Mouse (Mus musculus) bone marrow, adult 2 months (tissue): ENCODE data around the gene Tmem174. TPM values are rescaled to one million over a fixed set of nuclear protein-coding genes. Genes with fewer than 3 reads are reported as not detected.

Experiments
- H3K27ac ChIP-seq: fragments of 200-500 bp; 2 replicates; pipeline ENCODE4 v1.5.1; 2012; ENCODE audit warnings: low read depth, mild to moderate bottlenecking, control low read depth, inconsistent platforms, low read length; ENCODE audit not compliant: control insufficient read depth, poor library complexity, insufficient read depth
- H3K4me1 ChIP-seq: fragments of 200-500 bp; 2 replicates; pipeline ENCODE4 v1.6.1; 2011; ENCODE audit warnings: low read length; ENCODE audit not compliant: control insufficient read depth, insufficient read depth
- H3K4me3 ChIP-seq: fragments of 200-500 bp; replicated peaks from 2 replicates; pipeline ENCODE3; 2011; ENCODE audit warnings: mild to moderate bottlenecking, low read depth, low read length, control low read depth; ENCODE audit not compliant: control insufficient read depth
- CTCF ChIP-seq: fragments of 200-500 bp; IDR thresholded peaks from 2 replicates; pipeline ENCODE4 v1.5.1; 2011; ENCODE audit warnings: low read length, control low read depth; ENCODE audit not compliant: control insufficient read depth, insufficient read depth
- POLR2A ChIP-seq: fragments of 200-500 bp; IDR thresholded peaks from 2 replicates; pipeline ENCODE4 v1.6.1; 2011; ENCODE audit warnings: low read depth, mild to moderate bottlenecking, control low read depth, low read length, borderline replicate concordance; ENCODE audit not compliant: control insufficient read depth
- WGBS: fragments of 180-500 bp; shearing (Covaris S2); methylation state at CpG from one replicate; pipeline ENCODE4 v1.1.7; 2018; 5-methylcytosine and 5-hydroxymethylcytosine counted together
- polyA plus RNA-seq: library from polyadenylated mRNA; stranded (reverse); fragments of >200 nt; gene quantifications from 2 replicates; pipeline ENCODE4 v1.2.4, GENCODE M21; 2011; ENCODE audit warnings: low replicate concordance; ENCODE audit not compliant: missing spikeins, insufficient read depth, insufficient read length

Tmem174 gene
- polyA plus RNA-seq, 1 experiment = 1.1 TPM

GRCm38 (mm10) chr13:98667316-98667715 is 30.1 kb upstream of the Tmem174 start:
- Histone ChIP-seq H3K27ac (no peak overlapping the region), H3K4me1 (no peaks in the 10 kb centered on the region), H3K4me3 (no peak overlapping the region)
- TF ChIP-seq CTCF = no peak
- no peak for TF ChIP-seq POLR2A
- 81% methylated on average over 3 of the region's 3 CpGs for WGBS

GRCm38 (mm10) chr13:98665240-98665639 is 28.0 kb upstream of the Tmem174 start:
- Histone ChIP-seq H3K4me3 (no peak overlapping the region), H3K4me1 (no peaks in the 10 kb centered on the region), H3K27ac (no peak overlapping the region)
- TF ChIP-seq POLR2A (no peak), CTCF (no peak)
- 78% methylated on average over 10 of the region's 10 CpGs for WGBS

GRCm38 (mm10) chr13:98662173-98662675 is 25.0 kb upstream of the Tmem174 start:
- TF ChIP-seq CTCF = no peak
- no peak for TF ChIP-seq POLR2A
- H3K27ac ChIP-seq = no peak overlapping the region
- no peaks in the 10 kb centered on the region for H3K4me1 ChIP-seq
- no peak overlapping the region for H3K4me3 ChIP-seq
- 68% methylated on average over 4 of the region's 4 CpGs for WGBS

DNA sequence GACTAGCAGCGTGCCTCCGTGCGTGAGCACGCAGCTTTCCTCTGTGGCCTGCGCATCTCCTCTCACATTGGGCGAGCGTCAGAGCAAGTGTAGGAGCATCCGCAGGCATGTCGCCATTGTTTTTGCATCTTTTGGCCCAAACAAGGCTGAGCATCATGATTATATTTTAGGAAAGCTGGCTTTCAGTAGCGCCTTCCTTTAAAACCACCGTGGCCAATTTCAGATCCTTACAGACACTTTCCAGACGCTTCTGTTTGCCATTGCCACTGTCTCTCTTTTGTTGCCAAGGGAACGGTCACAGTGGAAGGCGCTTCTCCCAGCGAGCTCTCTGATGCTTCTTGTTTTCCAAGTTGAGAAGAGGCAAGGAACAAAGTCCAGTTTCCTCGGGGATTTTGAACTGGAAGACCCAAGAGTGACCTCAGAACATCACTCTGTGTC is 18.8 kb upstream of the Tmem174 start:
- no peak for TF ChIP-seq POLR2A

GRCm38 (mm10) chr13:98655346-98655745 is 18.1 kb upstream of the Tmem174 start:
- 81% methylated on average over 4 of the region's 4 CpGs for WGBS
- Histone ChIP-seq H3K4me1 (no peaks in the 10 kb centered on the region; the same call in 1 of the 2 replicates), H3K27ac (no peak overlapping the region), H3K4me3 (no peak overlapping the region)
- TF ChIP-seq CTCF = no peak
- TF ChIP-seq POLR2A = no peak

More for the DNA sequence above, 18.8 kb upstream of the Tmem174 start:
- Histone ChIP-seq H3K4me3 (no peak overlapping the region), H3K27ac (no peak overlapping the region), H3K4me1 (no peaks in the 10 kb centered on the region; the same call in 1 of the 2 replicates)
- 87% methylated on average over 16 of the region's 16 CpGs for WGBS

- H3K27ac ChIP-seq = no peak overlapping the region
- no peaks in the 10 kb centered on the region; the same call in 1 of the 2 replicates for H3K4me1 ChIP-seq
- no peak overlapping the region for H3K4me3 ChIP-seq
- 84% methylated on average over 10 of the region's 10 CpGs for WGBS
- TF ChIP-seq POLR2A (no peak), CTCF (no peak)
These were observed 17.1 kb upstream of the Tmem174 start for GRCm38 (mm10) chr13:98654129-98654939.

DNA sequence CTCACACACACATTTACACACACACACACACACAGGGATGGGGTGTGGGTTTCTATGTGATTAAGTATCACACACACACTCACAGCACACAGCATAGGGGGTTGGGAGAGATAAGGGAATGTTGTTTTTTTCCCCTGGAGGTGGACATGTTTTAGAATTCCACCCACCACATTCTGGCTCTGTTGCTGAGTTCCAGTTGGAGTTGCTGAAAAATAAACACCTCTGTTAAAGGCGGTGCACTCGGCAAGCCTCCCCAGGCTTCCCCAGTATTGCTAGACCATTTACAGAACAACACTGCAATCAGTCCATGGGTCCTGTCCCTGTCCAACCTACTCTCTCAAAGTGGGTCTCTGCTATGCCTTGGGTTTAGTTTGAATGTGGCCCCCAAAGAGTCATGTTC is 15.0 kb upstream of the Tmem174 start:
- Histone ChIP-seq H3K4me3 (no peak overlapping the region), H3K27ac (no peak overlapping the region), H3K4me1 (no peaks in the 10 kb centered on the region; the same call in 1 of the 2 replicates)
- TF ChIP-seq POLR2A (no peak), CTCF (no peak)
- 89% methylated on average over 2 of the region's 2 CpGs for WGBS

GRCm38 (mm10) chr13:98651228-98651977 is 14.2 kb upstream of the Tmem174 start:
- Histone ChIP-seq H3K4me3 (no peak overlapping the region), H3K4me1 (no peaks in the 10 kb centered on the region; the same call in 1 of the 2 replicates), H3K27ac (no peak overlapping the region)
- WGBS = 63% methylated on average over 17 of the region's 17 CpGs
- TF ChIP-seq CTCF = no peak
- TF ChIP-seq POLR2A = no peak
